Mouse (Mus musculus) megakaryocyte-erythroid progenitor cell, adult 5 weeks (primary cell): ENCODE results near the gene Hltf. TPM values are rescaled to one million over a fixed set of nuclear protein-coding genes. Genes with fewer than 3 reads are reported as not detected.

Experiments
- polyA plus RNA-seq: library from polyadenylated mRNA; stranded (reverse); fragments of >175 nt; gene quantifications from 2 replicates; pipeline ENCODE4 v1.2.3, GENCODE M21; 2012

Hltf gene
- polyA plus RNA-seq: 10.4 and 11.6 TPM in 2 replicates

GRCm38 (mm10) chr3:20057306-20058196 lies at the start of gene Hltf:
Gene Hltf (plus strand): TSS chr3:20057811.

GRCm38 (mm10) chr3:20034719-20035404 lies 22.7 kb upstream of the Hltf start, which contains the start of gene Hps3:
Gene Hps3 (minus strand): TSS chr3:20035315.

GRCm38 (mm10) chr3:20154531-20155367 lies 97.1 kb downstream of the Hltf start, which contains the start of gene Gyg:
Gene Gyg (minus strand): TSS chr3:20155317.

Other genes with a start within 250 kb of the Hltf start
- gene Cp, start 100.8 kb upstream of the Hltf start, polyA plus RNA-seq: not detected in 2 replicates
- 25.2 and 30.5 TPM in 2 replicates for gene Hps3, start 22.5 kb upstream of the Hltf start, polyA plus RNA-seq
- 17.6 and 21.0 TPM in 2 replicates for gene Gyg, start 97.5 kb downstream of the Hltf start, polyA plus RNA-seq
- 6.0 and 6.3 TPM in 2 replicates for gene Cpa3, start 184.4 kb downstream of the Hltf start, polyA plus RNA-seq
- gene Cpb1, start 217.9 kb downstream of the Hltf start, polyA plus RNA-seq: not detected in 2 replicates